Mouse (Mus musculus) forebrain, embryonic 11.5 days (tissue): ENCODE data around the gene Olfr64. TPM values are rescaled to one million over a fixed set of nuclear protein-coding genes. Genes with fewer than 3 reads are reported as not detected.

Experiments
- ATAC-seq: fragments of 200-750 bp; cut with Nextera tagmentation; replicated peaks from 2 replicates; pipeline ENCODE4 v1.8.0; 2017; ENCODE audit warnings: moderate TSS enrichment; ENCODE audit not compliant: low FRiP score
- DNase-seq: peaks from one replicate; pipeline ENCODE4 v3.0.0-alpha.2; 2017; ENCODE audit warnings: low spot score
- H3K27ac ChIP-seq: fragments of 300-500 bp; sonication (generic); 2 replicates; pipeline ENCODE4 v1.5.1; 2014; ENCODE audit warnings: low read depth, low read length
- H3K27me3 ChIP-seq: fragments of 300-500 bp; sonication (generic); 2 replicates; pipeline ENCODE4 v1.6.1; 2014; ENCODE audit warnings: mild to moderate bottlenecking, low read length, mixed read lengths; ENCODE audit not compliant: control insufficient read depth, insufficient read depth
- H3K36me3 ChIP-seq: fragments of 300-500 bp; sonication (generic); 2 replicates; pipeline ENCODE4 v1.6.1; 2014; ENCODE audit warnings: mild to moderate bottlenecking, low read length, moderate library complexity, mixed read lengths; ENCODE audit not compliant: control insufficient read depth, insufficient read depth
- H3K4me1 ChIP-seq: fragments of 300-500 bp; sonication (generic); replicated peaks from 2 replicates; pipeline ENCODE4 v1.6.1; 2014; ENCODE audit warnings: low read length, mixed read lengths; ENCODE audit not compliant: control insufficient read depth, insufficient read depth
- H3K4me2 ChIP-seq: fragments of 300-500 bp; sonication (generic); 2 replicates; pipeline ENCODE4 v1.6.1; 2014; ENCODE audit warnings: low read depth, mild to moderate bottlenecking, low read length, moderate library complexity, mixed read lengths; ENCODE audit not compliant: severe bottlenecking
- H3K4me3 ChIP-seq: fragments of 300-500 bp; sonication (generic); 2 replicates; pipeline ENCODE4 v1.5.1; 2014; ENCODE audit warnings: low read depth, low read length
- H3K9ac ChIP-seq: fragments of 300-500 bp; sonication (generic); 2 replicates; pipeline ENCODE4 v1.6.1; 2014; ENCODE audit warnings: low read length
- H3K9me3 ChIP-seq: fragments of 300-500 bp; sonication (generic); 2 replicates; pipeline ENCODE4 v1.6.1; 2016; ENCODE audit warnings: low read length, mixed read lengths; ENCODE audit not compliant: control insufficient read depth
- WGBS: fragments of 180-500 bp; shearing (Covaris S2); extraction: QIAGEN DNeasy Blood & Tissue Kit; methylation state at CpG from one replicate; pipeline ENCODE4 v1.1.7; 2014; 5-methylcytosine and 5-hydroxymethylcytosine counted together
- polyA plus RNA-seq: library from polyadenylated mRNA; unstranded; fragments of >200 nt; fragmentation: Nextera tagmentation; extraction: Ambion mirVana; gene quantifications from 2 replicates; pipeline ENCODE4 v1.2.1, GENCODE M21; 2014

Gene Olfr64
- polyA plus RNA-seq, 1 experiment from 2014 or later: not detected

GRCm38 (mm10) chr7:103877093-103877492 lies 17.2 kb downstream of the Olfr64 start:
- H3K4me2 ChIP-seq: no peak overlapping the region
- H3K9ac ChIP-seq: no peak overlapping the region
- H3K9me3 ChIP-seq: no peaks in the 10 kb centered on the region
- H3K4me3 ChIP-seq: no peak overlapping the region
- H3K27ac ChIP-seq: no peak overlapping the region
- no peak for DNase-seq
- H3K4me1 ChIP-seq: no peaks in the 10 kb centered on the region
- ATAC-seq: no peak
- 93% methylated on average over 2 of the region's 2 CpGs for WGBS
- no peaks in the 10 kb centered on the region for H3K36me3 ChIP-seq
- H3K27me3 ChIP-seq: no peaks in the 10 kb centered on the region

- no peak for ATAC-seq
- no peaks in the 10 kb centered on the region for H3K36me3 ChIP-seq
- no peak overlapping the region for H3K27ac ChIP-seq
- H3K9ac ChIP-seq: no peak overlapping the region
- H3K4me1 ChIP-seq: no peaks in the 10 kb centered on the region
- DNase-seq: no peak
- H3K4me3 ChIP-seq: no peak overlapping the region
- 54% methylated on average over 5 of the region's 5 CpGs for WGBS
- H3K27me3 ChIP-seq: no peaks in the 10 kb centered on the region
- no peaks in the 10 kb centered on the region for H3K9me3 ChIP-seq
- H3K4me2 ChIP-seq: no peak overlapping the region
Observed at GRCm38 (mm10) chr7:103874451-103874850, 19.8 kb downstream of the Olfr64 start.

- H3K27me3 ChIP-seq: no peaks in the 10 kb centered on the region
- H3K4me2 ChIP-seq: no peak overlapping the region
- H3K9me3 ChIP-seq: no peaks in the 10 kb centered on the region
- H3K9ac ChIP-seq: no peak overlapping the region
- H3K4me3 ChIP-seq: no peak overlapping the region
- WGBS: 9% methylated on average over 1 of the region's 1 CpGs
- H3K4me1 ChIP-seq: no peaks in the 10 kb centered on the region
- ATAC-seq: no peak
- DNase-seq: no peak
- H3K27ac ChIP-seq: no peak overlapping the region
- H3K36me3 ChIP-seq: no peaks in the 10 kb centered on the region
Observed at GRCm38 (mm10) chr7:103873064-103873463, 21.2 kb downstream of the Olfr64 start.

- Histone ChIP-seq H3K4me2 (no peak overlapping the region), H3K4me1 (no peaks in the 10 kb centered on the region), H3K4me3 (no peak overlapping the region), H3K9me3 (no peaks in the 10 kb centered on the region), H3K27me3 (no peaks in the 10 kb centered on the region), H3K9ac (no peak overlapping the region), H3K36me3 (no peaks in the 10 kb centered on the region), H3K27ac (no peak overlapping the region)
- DNase-seq: no peak
- no peak for ATAC-seq
Observed at GRCm38 (mm10) chr7:103870667-103871066, 23.6 kb downstream of the Olfr64 start.

- H3K9ac ChIP-seq: no peak overlapping the region
- H3K9me3 ChIP-seq: no peaks in the 10 kb centered on the region
- H3K4me1 ChIP-seq: no peaks in the 10 kb centered on the region
- H3K27ac ChIP-seq: no peak overlapping the region
- H3K36me3 ChIP-seq: no peaks in the 10 kb centered on the region
- H3K4me2 ChIP-seq: no peak overlapping the region
- no peaks in the 10 kb centered on the region for H3K27me3 ChIP-seq
- no peak for DNase-seq
- no peak overlapping the region for H3K4me3 ChIP-seq
- 0 out of 2 replicates have a peak, but pooled peaks have one; percentile 18 for ATAC-seq
Observed at GRCm38 (mm10) chr7:103865716-103866115, 28.6 kb downstream of the Olfr64 start.

GRCm38 (mm10) chr7:103861531-103861930 lies 32.8 kb downstream of the Olfr64 start:
- no peak overlapping the region for H3K27ac ChIP-seq
- H3K9me3 ChIP-seq: no peaks in the 10 kb centered on the region
- no peaks in the 10 kb centered on the region for H3K27me3 ChIP-seq
- no peaks in the 10 kb centered on the region for H3K36me3 ChIP-seq
- no peak overlapping the region for H3K9ac ChIP-seq
- DNase-seq: no peak
- no peak for ATAC-seq
- H3K4me2 ChIP-seq: no peak overlapping the region
- WGBS: 81% methylated on average over 3 of the region's 3 CpGs
- no peak overlapping the region for H3K4me3 ChIP-seq
- H3K4me1 ChIP-seq: no peaks in the 10 kb centered on the region

GRCm38 (mm10) chr7:103860855-103861254 lies 33.4 kb downstream of the Olfr64 start:
- DNase-seq: peak; percentile 60
- Histone ChIP-seq H3K4me1 (no peaks in the 10 kb centered on the region), H3K27ac (no peak overlapping the region), H3K4me2 (no peak overlapping the region), H3K27me3 (no peaks in the 10 kb centered on the region), H3K36me3 (no peaks in the 10 kb centered on the region), H3K9ac (no peak overlapping the region), H3K9me3 (no peaks in the 10 kb centered on the region), H3K4me3 (no peak overlapping the region)
- peak; percentile 56; the same call in 1 of the 2 replicates for ATAC-seq
- 50% methylated on average over 1 of the region's 1 CpGs for WGBS

- Histone ChIP-seq H3K4me2 (no peak overlapping the region), H3K27me3 (no peaks in the 10 kb centered on the region), H3K36me3 (no peaks in the 10 kb centered on the region), H3K9ac (no peak overlapping the region), H3K4me1 (no peaks in the 10 kb centered on the region), H3K9me3 (no peaks in the 10 kb centered on the region), H3K4me3 (no peak overlapping the region), H3K27ac (no peak overlapping the region)
- DNase-seq: no peak
- 75% methylated on average over 2 of the region's 2 CpGs for WGBS
- ATAC-seq: no peak
Observed at GRCm38 (mm10) chr7:103859076-103859475, 35.2 kb downstream of the Olfr64 start.

GRCm38 (mm10) chr7:103854669-103855068 lies 39.6 kb downstream of the Olfr64 start:
- Histone ChIP-seq H3K36me3 (no peaks in the 10 kb centered on the region), H3K9me3 (no peaks in the 10 kb centered on the region), H3K4me1 (no peaks in the 10 kb centered on the region), H3K4me2 (no peak overlapping the region), H3K27ac (no peak overlapping the region), H3K27me3 (no peaks in the 10 kb centered on the region), H3K9ac (no peak overlapping the region), H3K4me3 (no peak overlapping the region)
- DNase-seq (no peak), ATAC-seq (no peak)
- WGBS: 66% methylated on average over 1 of the region's 1 CpGs
